Mouse (Mus musculus) heart, embryonic 11.5 days (tissue): ENCODE data around the gene Slc25a38. TPM values are rescaled to one million over a fixed set of nuclear protein-coding genes. Genes with fewer than 3 reads are reported as not detected.

Experiments
- ATAC-seq: fragments of 200-750 bp; cut with Nextera tagmentation; replicated peaks from 2 replicates; pipeline ENCODE4 v1.8.0; 2017; ENCODE audit warnings: moderate library complexity; ENCODE audit not compliant: insufficient number of reproducible peaks, low FRiP score, low TSS enrichment
- H3K27ac ChIP-seq: fragments of 300-500 bp; sonication (generic); 2 replicates; pipeline ENCODE4 v1.5.1; 2014; ENCODE audit warnings: mild to moderate bottlenecking, low read depth, low read length
- H3K27me3 ChIP-seq: fragments of 300-500 bp; sonication (generic); 2 replicates; pipeline ENCODE4 v1.6.1; 2014; ENCODE audit warnings: mild to moderate bottlenecking, low read length, mixed read lengths; ENCODE audit not compliant: control insufficient read depth, insufficient read depth
- H3K36me3 ChIP-seq: fragments of 300-500 bp; sonication (generic); 2 replicates; pipeline ENCODE4 v1.6.1; 2014; ENCODE audit warnings: mild to moderate bottlenecking, low read length, moderate library complexity, mixed read lengths; ENCODE audit not compliant: control insufficient read depth, insufficient read depth
- H3K4me1 ChIP-seq: fragments of 300-500 bp; sonication (generic); 2 replicates; pipeline ENCODE4 v1.6.1; 2014; ENCODE audit warnings: low read length; ENCODE audit not compliant: control insufficient read depth, insufficient read depth
- H3K4me2 ChIP-seq: fragments of 300-500 bp; sonication (generic); 2 replicates; pipeline ENCODE4 v1.6.1; 2014; ENCODE audit warnings: mild to moderate bottlenecking, moderate library complexity
- H3K4me3 ChIP-seq: fragments of 300-500 bp; sonication (generic); 2 replicates; pipeline ENCODE4 v1.5.1; 2014; ENCODE audit warnings: low read depth, low read length
- H3K9ac ChIP-seq: fragments of 300-500 bp; sonication (generic); 2 replicates; pipeline ENCODE4 v1.6.1; 2014; ENCODE audit warnings: mild to moderate bottlenecking, low read depth, low read length, moderate library complexity
- H3K9me3 ChIP-seq: fragments of 300-500 bp; sonication (generic); replicated peaks from 2 replicates; pipeline ENCODE4 v1.6.1; 2016; ENCODE audit warnings: low read length; ENCODE audit not compliant: control insufficient read depth
- WGBS: fragments of 180-500 bp; shearing (Covaris S2); extraction: QIAGEN DNeasy Blood & Tissue Kit; methylation state at CpG from one replicate; pipeline ENCODE4 v1.1.7; 2014; ENCODE audit not compliant: insufficient replicate concordance; 5-methylcytosine and 5-hydroxymethylcytosine counted together
- polyA plus RNA-seq: library from polyadenylated mRNA; unstranded; fragments of >200 nt; fragmentation: Nextera tagmentation; extraction: Ambion mirVana; gene quantifications from 2 replicates; pipeline ENCODE4 v1.2.1, GENCODE M21; 2014

Slc25a38 gene
- 35.4 and 40.5 TPM in 2 replicates for polyA plus RNA-seq

DNA sequence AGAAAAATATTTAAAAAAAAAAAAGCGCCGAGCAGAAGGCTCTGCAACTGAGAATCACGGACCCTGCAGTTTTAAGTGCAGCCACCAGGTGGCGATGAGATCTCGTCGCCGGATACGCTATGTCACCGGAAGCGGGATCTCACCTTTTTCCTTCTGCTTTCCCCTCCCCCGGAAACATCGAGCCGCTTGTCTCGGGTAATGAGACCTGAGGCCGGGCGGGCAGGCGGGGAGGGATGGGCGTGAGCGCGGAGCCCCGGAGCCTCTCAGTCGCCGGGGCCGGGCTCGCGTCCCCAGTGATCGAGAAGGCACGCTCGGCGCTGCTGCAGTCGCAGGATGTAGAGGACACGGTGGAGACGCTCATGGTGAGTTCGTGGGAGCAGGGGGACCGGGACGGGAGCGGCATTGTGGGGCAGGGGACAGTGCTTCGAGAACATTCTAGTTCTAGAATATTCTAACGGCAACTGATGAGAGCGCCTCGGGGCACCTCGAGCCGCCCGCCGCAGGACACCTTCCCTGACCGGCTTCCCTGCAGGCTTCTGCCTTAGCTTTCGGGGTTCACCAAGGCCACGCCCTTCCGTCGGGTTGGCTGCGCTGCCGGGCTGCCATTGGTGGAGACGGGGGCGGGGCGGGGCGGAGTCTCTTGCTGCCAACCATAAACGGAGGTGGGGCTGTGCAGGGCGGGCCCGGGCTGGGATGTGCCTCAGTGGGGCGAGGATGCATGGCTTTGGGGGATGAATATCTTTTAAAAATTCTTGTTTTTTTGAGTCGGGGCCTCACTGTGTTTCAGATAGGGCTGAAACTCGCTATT, at the start of gene Slc25a38:
Slc25a38 (plus strand) TSS at position 164 of the 808 bp plus-strand sequence.
- 1% methylated on average over 62 of the region's 62 CpGs for WGBS
- peak; percentile 95 for ATAC-seq
- H3K4me2 ChIP-seq = peak within 1 kb of the TSS; percentile 80
- H3K27ac ChIP-seq = peak within 1 kb of the TSS; percentile 92
- H3K36me3 ChIP-seq = no peaks in the 10 kb centered on the region
- peak within 1 kb of the TSS; percentile 64 for H3K4me3 ChIP-seq
- H3K9ac ChIP-seq = peak within 1 kb of the TSS; percentile 81
- peaks cover 9% of the 10 kb centered on the region; the same call in 1 of the 2 replicates for H3K4me1 ChIP-seq
- no peaks in the 10 kb centered on the region for H3K27me3 ChIP-seq
- H3K9me3 ChIP-seq = no peaks in the 10 kb centered on the region

DNA sequence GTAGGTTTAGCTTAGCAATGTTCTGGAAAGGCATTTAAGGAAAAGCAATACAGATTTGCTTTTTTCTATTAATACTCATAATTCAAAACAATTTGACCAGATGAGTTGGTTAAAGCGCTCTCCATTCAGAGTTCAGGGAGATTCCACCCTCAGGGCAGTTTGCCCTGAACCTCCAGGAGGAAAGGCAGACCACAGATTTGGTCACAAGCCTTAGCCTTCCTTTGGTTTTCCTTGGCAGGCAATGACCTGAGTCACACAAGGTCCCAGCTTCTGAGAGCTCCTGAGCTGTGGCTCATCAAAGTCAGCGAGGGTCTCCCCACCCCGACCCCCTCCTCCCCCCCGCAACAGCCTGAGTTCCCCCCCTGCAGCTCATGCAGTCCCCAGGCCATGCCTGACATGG, 45.9 kb upstream of the Slc25a38 start:
- H3K27ac ChIP-seq = no peak overlapping the region
- no peak for ATAC-seq
- no peaks in the 10 kb centered on the region for H3K4me1 ChIP-seq
- no peak overlapping the region for H3K4me2 ChIP-seq
- H3K9ac ChIP-seq = no peak overlapping the region
- no peaks in the 10 kb centered on the region for H3K36me3 ChIP-seq
- H3K27me3 ChIP-seq = no peaks in the 10 kb centered on the region
- no peak overlapping the region for H3K4me3 ChIP-seq
- WGBS = 73% methylated on average over 4 of the region's 4 CpGs
- no peaks in the 10 kb centered on the region for H3K9me3 ChIP-seq

DNA sequence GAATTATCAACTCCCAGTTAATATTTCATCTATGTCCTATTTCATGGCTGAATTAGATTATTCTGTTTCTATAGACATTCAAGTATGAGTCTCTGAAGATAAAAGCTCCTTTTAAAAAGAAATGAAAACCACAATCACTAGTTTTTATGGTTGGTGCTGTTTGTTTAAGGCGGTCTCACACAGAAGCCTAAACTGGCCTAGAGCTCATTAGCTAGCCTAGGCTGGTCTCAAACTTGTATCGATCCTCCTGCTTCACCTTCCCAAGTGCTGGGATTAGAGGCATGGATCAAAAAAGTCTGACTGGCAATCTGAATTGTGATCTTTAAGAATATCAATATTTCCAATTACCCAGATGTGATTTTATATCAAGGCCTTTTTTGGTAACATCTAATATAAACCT, 42.6 kb upstream of the Slc25a38 start:
- 87% methylated on average over 2 of the region's 2 CpGs for WGBS
- no peak for ATAC-seq
- no peaks in the 10 kb centered on the region for H3K9me3 ChIP-seq
- H3K4me3 ChIP-seq = no peak overlapping the region
- no peaks in the 10 kb centered on the region for H3K36me3 ChIP-seq
- no peak overlapping the region for H3K4me2 ChIP-seq
- H3K9ac ChIP-seq = no peak overlapping the region
- 0 out of 2 replicates have a peak, but pooled peaks cover 3% of the 10 kb centered on the region for H3K27me3 ChIP-seq
- H3K27ac ChIP-seq = no peak overlapping the region
- no peaks in the 10 kb centered on the region for H3K4me1 ChIP-seq

DNA sequence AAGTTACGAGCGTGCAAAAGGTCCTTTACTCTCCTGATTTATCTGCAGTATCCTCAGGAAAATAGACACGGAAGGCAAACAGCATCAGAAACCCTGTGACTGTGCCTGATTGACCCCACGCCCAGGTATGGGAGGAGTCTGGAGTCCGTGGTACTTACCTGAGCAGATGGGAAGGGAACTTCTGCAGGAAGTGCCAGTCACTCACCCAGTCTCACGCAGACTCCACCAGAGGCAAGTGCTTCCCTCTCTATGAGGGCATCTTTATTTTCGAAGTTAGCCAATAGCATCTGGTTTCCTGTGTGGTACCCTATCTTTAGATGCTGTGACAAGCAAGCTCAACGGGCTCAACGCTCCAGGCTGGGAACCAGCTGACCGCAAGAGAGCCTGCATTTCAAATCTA, 42.1 kb upstream of the Slc25a38 start:
- H3K9me3 ChIP-seq = no peaks in the 10 kb centered on the region
- H3K4me1 ChIP-seq = no peaks in the 10 kb centered on the region
- H3K36me3 ChIP-seq = no peaks in the 10 kb centered on the region
- 50% methylated on average over 10 of the region's 10 CpGs for WGBS
- H3K27ac ChIP-seq = no peak overlapping the region
- no peak overlapping the region for H3K4me2 ChIP-seq
- H3K4me3 ChIP-seq = no peak overlapping the region
- H3K27me3 ChIP-seq = 0 out of 2 replicates have a peak, but pooled peaks cover 3% of the 10 kb centered on the region
- ATAC-seq = no peak
- H3K9ac ChIP-seq = no peak overlapping the region

DNA sequence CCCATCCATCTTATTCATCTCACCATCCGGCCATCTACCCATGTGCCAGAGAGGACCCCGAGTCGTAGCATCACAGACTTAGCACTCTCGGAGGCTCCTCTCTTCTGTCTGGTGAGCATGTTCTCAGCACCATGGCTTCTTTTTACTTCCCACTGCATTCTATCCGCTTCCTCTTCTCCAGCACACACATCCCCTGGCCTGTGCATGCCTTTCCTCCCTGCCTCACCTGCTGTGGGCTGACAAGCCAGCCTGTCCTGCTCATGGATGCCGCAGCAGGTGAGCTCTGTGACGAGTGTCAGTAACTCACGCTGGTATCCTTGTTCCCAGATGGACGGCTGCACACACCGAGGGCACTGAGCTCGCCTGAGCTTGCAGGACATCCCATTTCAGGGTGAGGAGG, 40.4 kb upstream of the Slc25a38 start, which contains the start of gene Cx3cr1:
Cx3cr1 (minus strand) TSS at position 101 of the 400 bp plus-strand sequence.
- Histone ChIP-seq H3K9ac (no peak within 1 kb of the TSS), H3K36me3 (no peaks in the 10 kb centered on the region), H3K27ac (no peak within 1 kb of the TSS), H3K4me1 (no peaks in the 10 kb centered on the region), H3K27me3 (0 out of 2 replicates have a peak, but pooled peaks cover 3% of the 10 kb centered on the region), H3K9me3 (no peaks in the 10 kb centered on the region), H3K4me3 (no peak within 1 kb of the TSS), H3K4me2 (no peak within 1 kb of the TSS)
- WGBS = 78% methylated on average over 11 of the region's 11 CpGs
- no peak for ATAC-seq

DNA sequence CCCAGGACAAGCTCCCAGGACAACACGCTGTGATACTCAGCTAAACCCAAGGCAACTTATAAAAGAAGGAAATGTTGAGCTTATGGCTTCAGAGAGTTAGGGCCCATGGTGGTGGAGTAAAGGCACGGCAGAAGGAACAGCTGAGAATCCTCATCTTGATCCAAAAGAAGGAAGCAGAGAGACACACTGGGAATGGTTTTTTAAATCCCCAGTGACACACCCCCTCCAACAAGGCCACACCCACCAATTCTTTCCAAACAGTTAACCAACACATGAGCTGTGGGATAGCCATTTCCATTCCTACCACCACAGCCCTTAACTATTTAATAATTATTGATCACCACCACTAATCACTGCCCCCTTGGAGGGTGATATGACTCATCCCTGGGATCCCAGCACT, 38.9 kb upstream of the Slc25a38 start:
- Histone ChIP-seq H3K27ac (no peak overlapping the region), H3K4me1 (no peaks in the 10 kb centered on the region), H3K27me3 (0 out of 2 replicates have a peak, but pooled peaks cover 3% of the 10 kb centered on the region), H3K9me3 (no peaks in the 10 kb centered on the region), H3K4me2 (no peak overlapping the region), H3K36me3 (no peaks in the 10 kb centered on the region), H3K4me3 (no peak overlapping the region), H3K9ac (no peak overlapping the region)
- 73% methylated on average over 2 of the region's 2 CpGs for WGBS
- ATAC-seq = no peak

DNA sequence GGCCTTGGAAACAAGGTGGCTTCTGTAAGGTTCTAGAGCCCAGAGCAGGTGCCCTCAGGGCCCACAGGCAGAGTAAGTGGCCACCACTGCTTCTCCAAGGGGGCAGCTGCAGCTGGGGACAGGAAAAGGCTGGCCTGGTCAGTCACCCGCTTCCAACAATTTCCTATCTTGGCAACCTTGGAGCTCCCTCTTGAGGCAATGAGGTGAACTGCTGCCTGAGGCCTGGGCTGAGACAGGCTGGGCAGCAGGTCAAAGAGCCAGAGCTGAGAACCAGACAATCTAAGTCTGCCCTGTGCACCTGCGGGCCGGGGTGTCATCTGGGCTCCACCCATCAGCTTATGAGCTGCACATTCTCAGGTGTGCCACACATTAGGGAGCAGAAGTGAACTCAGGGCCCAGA, 37.0 kb upstream of the Slc25a38 start:
- 0 out of 2 replicates have a peak, but pooled peaks cover 3% of the 10 kb centered on the region for H3K27me3 ChIP-seq
- no peak overlapping the region for H3K27ac ChIP-seq
- peak; percentile 10; the same call in 1 of the 2 replicates for ATAC-seq
- H3K4me2 ChIP-seq = no peak overlapping the region
- no peak overlapping the region for H3K4me3 ChIP-seq
- H3K36me3 ChIP-seq = no peaks in the 10 kb centered on the region
- no peak overlapping the region for H3K9ac ChIP-seq
- no peaks in the 10 kb centered on the region for H3K4me1 ChIP-seq
- 20% methylated on average over 3 of the region's 3 CpGs for WGBS
- no peaks in the 10 kb centered on the region for H3K9me3 ChIP-seq

DNA sequence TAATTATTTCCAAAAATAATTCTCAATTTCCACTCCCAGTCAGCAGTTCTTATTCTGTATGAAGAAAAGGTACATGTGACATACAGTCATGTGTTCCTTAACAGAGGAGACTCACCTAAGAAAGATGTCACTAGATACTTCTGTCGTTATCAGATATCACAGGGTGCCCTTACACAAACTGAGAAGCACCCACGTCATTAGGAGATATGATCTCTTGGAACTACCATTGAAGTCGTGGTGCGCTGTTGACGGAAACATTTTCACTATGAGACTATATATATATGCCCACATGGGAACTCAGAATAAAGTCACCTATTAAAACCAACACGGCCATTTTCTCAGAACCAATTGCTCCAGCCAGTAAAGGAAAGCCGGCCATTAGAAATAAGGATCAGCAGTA, 35.7 kb upstream of the Slc25a38 start:
- ATAC-seq = no peak
- no peaks in the 10 kb centered on the region for H3K4me1 ChIP-seq
- no peak overlapping the region for H3K4me2 ChIP-seq
- H3K9ac ChIP-seq = no peak overlapping the region
- no peak overlapping the region for H3K4me3 ChIP-seq
- no peak overlapping the region for H3K27ac ChIP-seq
- H3K36me3 ChIP-seq = no peaks in the 10 kb centered on the region
- 0 out of 2 replicates have a peak, but pooled peaks cover 3% of the 10 kb centered on the region for H3K27me3 ChIP-seq
- WGBS = 78% methylated on average over 7 of the region's 7 CpGs
- no peaks in the 10 kb centered on the region for H3K9me3 ChIP-seq
